Mouse (Mus musculus) layer of hippocampus, adult 2 months (tissue): ENCODE results near the gene Arl15. TPM values are rescaled to one million over a fixed set of nuclear protein-coding genes. Genes with fewer than 3 reads are reported as not detected.

ENCODE experiments used
- DNase-seq, 2 experiments: peaks; one replicate each; pipeline ENCODE4 v3.0.0; 2022; ENCODE audit warnings: low spot score in 2 of 2
- H3K27ac ChIP-seq: fragments of 200-600 bp; 2 replicates; pipeline ENCODE4 v1.8.1; 2022
- H3K4me3 ChIP-seq: fragments of 200-600 bp; 2 replicates; pipeline ENCODE4 v1.8.1; 2022; ENCODE audit warnings: mild to moderate bottlenecking
- CTCF ChIP-seq: fragments of 200-600 bp; conservative IDR thresholded peaks from 2 replicates; pipeline ENCODE4 v1.8.1; 2022; ENCODE audit warnings: antibody characterized with exemption, mild to moderate bottlenecking, moderate library complexity
- total RNA-seq, 2 experiments: library from RNA; stranded (reverse); gene quantifications; 2 replicates each; pipeline ENCODE4 v1.2.3; 2021

The Arl15 gene
- total RNA-seq, 2 experiments from 2014 or later, result 61.7 to 67.0 TPM

GRCm38 (mm10) chr13:114118104-114118830 is 324.0 kb downstream of the Arl15 start:
- Histone ChIP-seq H3K4me3 (no peak overlapping the region), H3K27ac (no peak overlapping the region)
- no peak for DNase-seq
- TF ChIP-seq CTCF, result no peak

GRCm38 (mm10) chr13:114119816-114120215 is 325.5 kb downstream of the Arl15 start:
- no peak for DNase-seq
- Histone ChIP-seq H3K4me3 (no peak overlapping the region), H3K27ac (no peak overlapping the region)
- no peak for TF ChIP-seq CTCF

DNA sequence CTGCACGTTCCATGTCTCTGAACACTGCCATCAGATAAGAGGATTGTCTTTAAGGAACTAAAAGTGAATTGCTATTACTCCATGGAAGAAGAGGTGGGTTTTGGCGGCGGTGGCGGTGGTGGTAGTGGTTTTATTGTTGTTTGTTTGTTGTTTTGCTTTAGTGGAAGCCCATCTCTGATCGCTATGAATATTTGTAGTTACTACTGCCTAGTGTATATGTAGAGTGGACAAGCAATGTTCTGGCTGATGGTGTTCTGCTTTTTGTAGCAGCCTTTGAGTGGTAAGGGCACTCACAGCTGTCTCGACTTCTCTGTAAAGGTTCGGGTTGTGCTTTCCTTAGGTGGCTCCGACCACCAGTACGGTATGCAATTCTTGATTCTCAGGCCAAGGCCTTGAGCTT is 327.3 kb downstream of the Arl15 start:
- TF ChIP-seq CTCF, result no peak
- DNase-seq, result no peak
- H3K27ac ChIP-seq, result no peak overlapping the region
- H3K4me3 ChIP-seq, result no peak overlapping the region

- no peak for DNase-seq
- no peak overlapping the region for H3K4me3 ChIP-seq
- H3K27ac ChIP-seq, result no peak overlapping the region
- no peak for TF ChIP-seq CTCF
Observed at GRCm38 (mm10) chr13:114123391-114123790, 329.1 kb downstream of the Arl15 start.

- Histone ChIP-seq H3K4me3 (no peak overlapping the region), H3K27ac (no peak overlapping the region)
- no peak for TF ChIP-seq CTCF
- DNase-seq, result no peak
Observed at GRCm38 (mm10) chr13:114124385-114124784, 330.1 kb downstream of the Arl15 start.

DNA sequence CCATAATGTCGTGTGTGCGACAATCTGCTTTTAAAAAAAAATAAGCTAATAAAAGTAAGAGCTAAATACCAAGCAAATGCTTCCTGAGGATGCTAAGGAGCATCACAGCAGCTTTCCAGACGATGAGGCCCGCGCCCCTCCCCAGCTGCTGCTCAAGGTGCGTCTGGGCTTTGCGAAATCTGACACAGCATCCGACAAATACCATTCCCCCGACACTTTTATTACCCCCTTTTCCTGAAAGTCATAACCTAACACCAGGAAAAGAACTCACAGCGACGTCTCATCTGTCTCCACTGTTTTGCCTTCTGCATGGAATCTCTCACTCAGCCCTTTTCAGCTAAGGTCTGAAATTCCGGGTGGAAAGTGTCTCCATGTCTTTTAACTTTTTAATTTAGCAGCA is 330.7 kb downstream of the Arl15 start:
- DNase-seq, result no peak
- Histone ChIP-seq H3K4me3 (no peak overlapping the region), H3K27ac (no peak overlapping the region)
- no peak for TF ChIP-seq CTCF

DNA sequence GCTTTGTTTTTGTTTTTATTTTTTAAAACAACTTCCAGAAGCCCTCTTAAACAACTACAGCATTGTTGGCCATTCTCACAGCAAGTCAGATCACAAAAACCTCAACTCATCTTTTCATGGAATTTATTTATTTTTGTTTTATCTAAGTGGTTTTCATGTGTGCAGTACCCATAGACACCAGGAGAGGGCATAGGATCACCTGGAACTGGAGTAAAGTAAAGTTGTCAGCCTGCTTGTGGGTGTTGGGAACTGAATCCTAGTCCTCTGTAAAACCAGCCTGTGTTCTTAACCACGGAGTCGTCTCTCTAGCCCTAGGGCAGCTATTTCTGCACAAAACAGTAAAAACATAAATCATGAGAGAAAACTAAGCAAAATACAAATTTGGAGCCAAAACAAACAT is 334.1 kb downstream of the Arl15 start:
- DNase-seq, result no peak
- no peak overlapping the region for H3K27ac ChIP-seq
- TF ChIP-seq CTCF, result peak; percentile 58
- H3K4me3 ChIP-seq, result no peak overlapping the region

GRCm38 (mm10) chr13:114129986-114130385 is 335.7 kb downstream of the Arl15 start:
- Histone ChIP-seq H3K4me3 (no peak overlapping the region), H3K27ac (no peak overlapping the region)
- no peak for TF ChIP-seq CTCF
- no peak for DNase-seq

DNA sequence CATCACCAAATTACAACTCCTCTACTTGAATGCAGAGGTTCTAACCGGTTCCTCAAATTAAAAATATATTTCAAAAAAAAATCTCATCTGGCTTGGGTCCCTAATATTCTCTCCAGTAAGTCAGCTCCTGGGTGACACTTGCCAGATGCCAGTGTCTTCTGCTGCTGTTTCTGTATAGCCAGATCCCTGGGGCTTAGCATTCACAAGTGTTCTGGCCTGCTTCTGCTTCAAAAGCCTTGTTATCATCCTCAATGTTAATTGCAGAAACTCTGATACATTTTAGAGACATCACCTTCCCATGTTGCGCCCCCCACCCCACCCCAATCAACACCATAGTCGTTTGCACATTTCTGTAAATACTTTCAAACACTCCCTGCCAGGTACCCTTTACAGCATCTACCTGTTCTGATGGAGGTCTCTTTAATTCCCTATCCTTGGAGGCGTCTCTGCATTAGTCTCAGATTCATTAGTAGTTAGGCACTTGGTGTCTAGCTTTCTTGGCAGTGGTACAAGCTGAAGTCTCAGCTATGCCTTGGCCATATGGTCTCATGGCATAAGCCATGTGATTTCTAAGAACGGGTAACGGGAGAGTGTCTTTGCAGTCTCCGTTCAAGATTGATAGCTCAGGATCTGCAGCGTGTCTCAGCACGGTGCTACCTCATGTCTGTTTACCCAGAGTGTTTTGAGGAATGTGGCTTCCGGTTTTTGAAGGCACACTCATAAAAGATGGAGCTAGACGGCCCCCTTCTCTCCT is 336.4 kb downstream of the Arl15 start:
- DNase-seq, result peak in 1 of 2 experiments; percentile 68
- no peak overlapping the region for H3K4me3 ChIP-seq
- no peak for TF ChIP-seq CTCF
- no peak overlapping the region for H3K27ac ChIP-seq

- peak overlapping the region; percentile 4; the same call in 1 of the 2 replicates for H3K27ac ChIP-seq
- TF ChIP-seq CTCF, result no peak
- DNase-seq, result peak; percentile 16 to 55
- H3K4me3 ChIP-seq, result no peak overlapping the region; the same call in 1 of the 2 replicates
Observed at GRCm38 (mm10) chr13:114138921-114139320, 344.6 kb downstream of the Arl15 start.

DNA sequence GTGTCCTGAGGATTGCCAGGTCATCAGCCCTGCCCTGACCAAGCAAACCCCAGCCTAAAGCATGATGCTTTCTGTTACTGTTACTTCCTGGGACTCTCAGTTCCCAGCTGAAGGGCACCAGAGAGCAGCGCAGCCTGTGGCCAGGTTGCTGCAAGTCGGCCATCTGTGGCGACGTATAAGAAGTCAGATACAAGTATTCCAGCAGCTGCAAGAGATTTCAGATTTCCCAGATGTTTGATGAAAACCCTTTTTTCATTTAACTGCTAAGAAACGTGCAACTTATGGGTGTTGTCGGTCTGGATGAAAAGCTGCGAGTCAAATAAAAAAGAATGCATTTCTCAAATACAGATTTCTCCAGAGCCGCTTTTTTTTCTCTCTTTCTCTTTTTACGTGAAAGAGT is 345.3 kb downstream of the Arl15 start:
- peak overlapping the region; percentile 4; the same call in 1 of the 2 replicates for H3K27ac ChIP-seq
- no peak for TF ChIP-seq CTCF
- no peak overlapping the region for H3K4me3 ChIP-seq
- no peak for DNase-seq

DNA sequence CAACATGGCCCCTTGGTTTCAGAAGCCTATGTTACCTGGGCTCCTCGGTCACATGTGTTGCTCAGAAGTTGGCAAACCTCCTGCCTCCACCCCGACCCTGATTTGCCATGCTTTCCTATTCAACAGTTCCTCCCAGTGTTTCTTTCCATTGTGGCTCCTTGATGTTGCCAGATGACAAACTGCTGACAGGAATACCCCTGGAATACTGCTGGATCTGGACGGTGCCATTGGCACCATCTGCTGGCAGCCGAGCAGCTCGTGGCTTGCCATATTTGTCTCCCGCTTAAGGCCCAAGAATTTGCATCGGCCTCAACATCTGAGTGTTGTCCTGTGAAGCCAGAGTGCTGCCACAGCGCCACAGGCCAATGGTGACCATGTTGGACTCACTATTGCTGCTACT is 348.5 kb downstream of the Arl15 start:
- peak; percentile 16; the same call in 1 of the 2 replicates for TF ChIP-seq CTCF
- H3K27ac ChIP-seq, result no peak overlapping the region
- no peak overlapping the region for H3K4me3 ChIP-seq
- DNase-seq, result no peak

- TF ChIP-seq CTCF, result no peak
- no peak for DNase-seq
- H3K4me3 ChIP-seq, result no peak overlapping the region
- H3K27ac ChIP-seq, result no peak overlapping the region
Observed at GRCm38 (mm10) chr13:114143247-114143646, 348.9 kb downstream of the Arl15 start.
